Mouse (Mus musculus): ENCODE data around the gene Igf2bp2.

The Igf2bp2 gene

DNA sequence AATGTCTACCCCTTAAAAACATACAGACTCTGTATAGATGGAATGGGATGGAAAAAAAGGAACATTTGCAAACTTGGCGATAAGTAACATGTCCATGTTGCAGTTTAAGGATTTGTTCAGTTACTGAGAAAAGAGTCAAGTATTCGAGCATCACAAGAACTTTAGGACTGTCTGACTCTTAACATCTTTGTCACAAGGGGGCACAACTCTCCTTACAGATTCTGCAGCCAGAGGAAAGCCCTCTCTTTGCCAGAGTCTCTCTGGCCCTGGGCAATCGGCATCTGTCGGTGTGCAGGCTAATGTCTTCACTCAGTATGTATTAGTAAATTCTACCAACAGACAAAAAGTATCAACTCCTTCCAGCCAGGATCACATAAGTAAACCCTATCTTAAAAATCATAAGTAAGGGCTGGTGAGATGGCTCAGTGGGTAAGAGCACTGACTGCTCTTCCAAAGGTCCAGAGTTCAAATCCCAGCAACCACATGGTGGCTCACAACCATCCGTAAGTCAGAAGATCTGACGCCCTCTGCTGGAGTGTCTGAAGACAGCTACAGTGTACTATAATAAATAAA is 57.0 kb downstream of the Igf2bp2 start:
- DNase-seq (ENCODE audit: low spot score): no peak

DNA sequence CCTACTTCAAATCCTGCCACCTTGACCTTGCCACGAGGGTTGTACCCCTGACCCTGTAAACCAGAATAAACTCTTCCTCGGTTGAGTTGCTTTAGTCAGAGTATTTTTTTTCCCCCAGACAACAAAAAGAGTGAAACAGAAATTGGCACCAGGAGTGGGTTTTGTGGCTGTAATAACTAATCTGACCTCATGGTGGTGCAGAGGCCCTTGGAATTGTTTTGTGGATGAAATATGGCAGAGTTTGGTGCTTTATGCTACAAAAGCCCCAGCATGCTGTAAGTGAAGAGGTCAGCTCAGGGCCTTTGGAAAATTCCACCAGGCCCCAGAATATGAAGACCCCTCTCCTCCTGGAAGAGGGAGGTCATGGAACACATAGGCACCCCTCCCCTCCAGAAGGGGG is 63.0 kb downstream of the Igf2bp2 start:
- DNase-seq (ENCODE audit: low spot score): no peak

DNA sequence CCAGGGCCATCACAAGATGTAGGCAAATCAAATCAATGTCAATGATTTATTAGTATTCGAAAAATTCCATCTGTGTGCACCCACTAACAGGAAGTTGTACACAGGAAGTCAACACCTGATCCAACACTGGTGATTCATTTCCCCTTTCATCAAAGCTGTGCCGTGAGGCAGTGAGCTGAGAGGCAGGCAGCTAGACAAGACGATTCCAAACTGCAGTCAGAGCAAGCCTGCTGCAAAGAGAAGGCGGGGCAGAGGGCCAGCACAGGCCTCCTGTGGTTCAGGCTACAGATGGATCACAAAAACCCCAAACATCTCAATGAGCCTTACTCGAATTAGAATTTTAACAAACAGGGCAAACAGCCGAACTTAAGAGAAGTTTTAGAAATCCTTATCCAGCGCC is 65.4 kb downstream of the Igf2bp2 start:
- DNase-seq (ENCODE audit: low spot score): no peak

DNA sequence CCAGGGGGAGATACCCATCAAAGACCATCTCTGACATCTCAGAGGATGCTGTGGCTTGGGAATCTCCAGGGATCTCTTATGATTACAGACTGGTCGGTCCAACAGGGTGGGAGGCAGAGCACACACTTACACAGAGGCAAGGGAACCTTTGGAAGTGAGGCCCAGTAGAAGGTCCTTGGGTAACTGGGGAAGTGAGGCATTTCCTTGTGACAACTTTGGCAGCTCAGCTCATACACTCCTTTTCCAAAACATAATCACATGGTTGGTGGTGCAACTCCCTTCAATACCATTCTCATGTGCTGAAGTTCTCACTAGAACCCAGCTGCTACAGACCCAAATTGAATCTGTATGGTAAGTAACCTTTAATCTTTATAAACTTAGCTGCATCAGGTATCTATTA is 67.3 kb downstream of the Igf2bp2 start:
- no peak for DNase-seq (ENCODE audit: low spot score)

DNA sequence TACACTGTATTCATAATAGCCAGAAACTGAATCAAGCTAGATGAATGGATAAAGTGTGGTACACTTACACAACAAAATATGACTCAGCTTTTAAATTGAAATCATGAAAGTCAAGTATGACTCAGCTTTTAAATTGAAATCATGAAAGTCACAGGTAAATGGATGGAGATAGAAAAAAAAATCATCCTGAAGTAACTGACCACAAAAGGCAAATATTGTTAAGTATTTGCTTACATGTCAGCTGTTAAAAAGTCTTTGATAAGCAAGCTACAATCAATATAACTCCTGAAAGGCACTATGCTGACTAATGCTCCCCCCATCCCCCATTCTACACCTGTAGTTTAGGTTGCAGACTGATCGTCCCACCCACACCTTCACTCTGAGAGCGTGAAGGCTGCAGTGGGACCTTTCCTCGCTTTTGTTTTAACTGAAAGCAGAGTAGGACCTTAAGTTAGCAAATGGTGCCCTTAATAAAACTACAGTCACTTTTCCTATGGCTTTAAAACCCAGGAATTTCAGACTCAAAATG is 71.8 kb downstream of the Igf2bp2 start:
- no peak for DNase-seq (ENCODE audit: low spot score)

DNA sequence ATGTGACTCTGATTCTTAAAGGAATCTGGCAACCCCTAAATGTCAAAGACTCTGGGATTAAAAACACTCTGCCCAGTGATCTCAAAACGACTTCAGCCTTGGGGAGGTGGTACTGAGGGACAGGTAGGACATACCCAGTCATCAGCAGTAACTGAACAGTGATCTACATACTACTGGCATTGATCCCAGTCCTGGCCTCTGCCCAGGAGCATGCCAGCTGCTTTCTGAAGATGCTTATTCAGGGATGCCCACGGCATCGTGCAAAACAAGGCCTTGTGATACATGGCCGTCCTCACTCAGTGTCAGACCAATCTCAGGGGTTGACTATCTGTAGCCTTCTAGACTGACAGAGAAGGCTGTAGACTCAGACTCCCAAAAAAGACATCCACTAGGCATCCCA is 77.7 kb downstream of the Igf2bp2 start:
- DNase-seq (ENCODE audit: low spot score): no peak

DNA sequence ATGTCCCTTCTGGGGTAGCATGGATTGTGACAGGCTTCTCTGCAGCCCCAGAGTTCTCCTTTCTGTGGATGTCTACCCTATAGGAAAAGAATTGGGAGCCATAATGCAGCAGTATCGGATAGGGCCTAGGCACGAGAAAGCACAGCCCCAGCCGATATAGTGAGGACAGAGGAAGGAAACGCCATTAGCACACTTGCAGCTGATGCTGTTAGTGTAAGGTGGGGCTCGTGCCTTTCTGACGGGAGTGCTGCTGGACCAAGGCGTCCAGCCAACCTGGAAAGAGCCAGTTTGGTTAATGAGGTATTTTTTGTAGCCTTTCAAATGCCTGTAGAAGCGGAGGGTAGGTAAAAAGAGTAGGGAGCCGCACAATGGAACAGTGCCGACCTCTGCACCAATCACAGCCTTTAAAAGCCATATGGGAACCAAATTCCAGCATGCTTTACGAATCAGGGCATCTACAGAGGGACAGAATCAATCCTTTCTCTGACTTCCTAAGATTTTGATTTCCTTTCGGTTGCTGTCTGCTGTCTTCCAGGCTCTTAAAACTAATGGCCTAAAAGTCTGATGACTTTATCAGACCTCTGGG is 82.9 kb downstream of the Igf2bp2 start:
- DNase-seq (ENCODE audit: low spot score): no peak

DNA sequence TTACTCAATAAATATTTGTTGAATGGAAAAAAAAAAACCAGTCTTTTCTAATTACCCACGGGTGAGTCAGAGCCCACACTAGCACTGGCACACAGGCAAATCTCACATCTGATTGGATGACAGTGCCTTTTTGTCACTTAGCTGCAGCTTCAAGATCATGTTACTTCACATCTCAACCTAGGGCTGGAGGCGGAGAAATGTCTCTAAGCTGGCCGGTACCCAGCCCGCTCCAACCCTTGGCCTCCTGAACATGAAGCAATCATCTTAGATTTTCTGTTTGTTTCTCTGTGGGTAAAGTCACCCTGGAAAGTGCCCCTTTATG is 86.5 kb downstream of the Igf2bp2 start:
- DNase-seq (ENCODE audit: low spot score): no peak

DNA sequence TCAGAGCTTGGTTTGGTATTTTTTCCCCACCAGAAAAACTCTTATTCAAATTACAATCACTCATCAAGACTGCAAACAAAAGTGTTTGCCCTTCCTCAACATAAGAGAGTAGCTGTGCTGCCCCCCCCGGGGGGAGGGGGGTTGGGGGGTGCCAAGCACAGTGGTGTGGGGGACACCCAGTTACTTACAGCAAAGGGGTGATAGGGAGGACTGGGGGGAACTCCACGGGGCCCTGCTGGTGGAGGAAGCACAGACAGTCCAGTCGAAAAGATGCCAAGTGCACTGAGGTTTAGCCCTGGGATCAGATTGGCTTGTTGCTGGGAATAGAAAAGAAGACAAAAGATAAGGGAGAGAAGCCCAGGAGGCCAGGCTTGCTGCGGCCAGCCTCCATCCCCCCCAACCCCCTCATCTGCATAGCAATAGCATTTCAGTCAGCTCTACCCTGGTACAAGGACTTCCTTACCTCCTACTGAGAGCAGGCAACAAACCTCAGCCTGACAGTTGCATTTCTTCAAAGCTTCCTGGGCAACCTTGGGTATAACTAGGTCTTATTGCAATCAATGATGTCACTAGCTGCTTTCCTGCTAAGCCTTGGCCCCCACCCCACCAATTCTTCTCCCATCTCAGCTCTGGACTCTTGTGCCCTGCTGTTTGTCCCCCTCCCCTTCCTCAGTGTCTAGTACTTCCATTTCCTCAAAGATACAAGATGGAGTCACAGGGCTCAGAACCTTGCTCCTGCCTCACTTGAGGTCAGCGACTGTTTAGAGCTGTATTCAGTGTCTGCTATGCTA is 87.1 kb downstream of the Igf2bp2 start:
- DNase-seq (ENCODE audit: low spot score): no peak

DNA sequence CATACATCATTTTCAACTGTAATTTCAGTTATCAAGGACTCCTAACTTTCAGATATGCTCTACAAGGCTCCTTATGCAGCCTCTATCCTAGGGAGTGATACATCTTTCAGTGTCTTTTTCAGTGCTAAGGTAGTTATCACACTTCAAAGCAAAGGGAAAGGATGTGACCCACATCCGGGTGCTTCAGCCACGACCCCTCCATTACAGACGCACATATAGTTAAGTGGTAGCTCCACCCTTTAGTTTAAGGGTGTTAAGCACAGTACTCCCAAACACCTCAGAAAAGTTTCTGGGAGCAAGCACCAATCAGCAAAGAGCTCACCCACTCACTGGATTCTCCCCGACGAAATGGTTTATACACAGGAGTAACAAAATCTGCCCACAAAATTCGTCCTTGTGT is 88.0 kb downstream of the Igf2bp2 start:
- DNase-seq (ENCODE audit: low spot score): no peak

DNA sequence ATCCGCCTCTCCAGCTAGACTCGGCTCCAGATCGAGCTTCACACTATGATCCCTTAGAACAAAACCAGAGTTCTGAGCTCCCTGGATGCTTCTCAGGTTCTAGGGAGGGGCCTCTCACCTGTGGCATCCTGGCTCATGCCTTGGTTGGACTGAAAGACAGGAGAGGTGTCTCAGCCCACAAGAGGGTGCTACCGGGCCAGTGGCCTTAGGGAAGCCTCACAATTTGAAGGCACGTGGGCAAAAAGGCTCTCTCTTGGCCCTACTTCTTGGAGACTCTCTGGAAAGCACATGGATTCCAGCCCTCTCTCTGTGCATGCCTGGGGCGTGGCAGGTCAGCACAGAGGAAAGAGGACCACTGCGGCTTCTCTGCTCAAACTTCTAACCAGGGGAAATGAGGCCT is 91.7 kb downstream of the Igf2bp2 start:
- DNase-seq (ENCODE audit: low spot score): no peak

DNA sequence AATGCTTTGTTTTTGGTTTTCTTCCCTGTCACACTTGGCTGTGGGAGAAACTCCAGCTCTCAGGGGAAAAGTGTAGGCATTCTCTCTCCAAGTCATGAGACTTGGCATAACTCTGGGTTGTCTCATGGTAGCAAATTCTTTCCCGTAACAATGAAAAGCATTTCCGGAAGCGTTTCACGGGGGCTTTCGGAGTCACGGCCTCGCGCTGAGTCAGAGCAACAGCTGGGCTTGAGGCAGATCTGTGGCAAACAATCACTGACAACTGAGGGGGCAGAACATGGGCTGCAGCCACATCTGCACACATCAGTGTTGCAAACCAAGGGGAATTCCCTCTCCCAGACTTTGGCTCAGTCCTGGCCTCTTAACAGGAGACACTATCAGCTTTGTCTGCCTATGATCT is 95.7 kb downstream of the Igf2bp2 start:
- no peak for DNase-seq (ENCODE audit: low spot score)

DNA sequence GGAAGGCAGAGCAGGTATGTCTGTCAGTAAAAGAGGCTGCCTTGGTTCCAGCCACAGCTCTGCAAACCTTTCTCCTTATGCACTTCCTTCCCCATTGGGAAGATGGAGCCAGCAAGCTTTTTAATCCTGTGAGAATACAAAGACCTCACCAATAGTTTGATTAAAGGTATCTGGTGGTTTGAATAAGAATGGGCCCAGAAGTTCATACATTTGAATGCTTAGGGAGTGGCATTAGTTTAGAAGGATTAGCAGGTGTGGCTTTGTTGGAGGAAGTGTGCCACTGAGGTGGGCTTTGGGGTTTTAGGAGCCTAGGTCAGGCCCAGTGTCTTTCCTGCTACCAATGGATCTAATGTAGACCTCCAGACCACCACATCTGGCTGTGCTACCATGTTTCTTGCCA is 97.6 kb downstream of the Igf2bp2 start:
- no peak for DNase-seq (ENCODE audit: low spot score)

DNA sequence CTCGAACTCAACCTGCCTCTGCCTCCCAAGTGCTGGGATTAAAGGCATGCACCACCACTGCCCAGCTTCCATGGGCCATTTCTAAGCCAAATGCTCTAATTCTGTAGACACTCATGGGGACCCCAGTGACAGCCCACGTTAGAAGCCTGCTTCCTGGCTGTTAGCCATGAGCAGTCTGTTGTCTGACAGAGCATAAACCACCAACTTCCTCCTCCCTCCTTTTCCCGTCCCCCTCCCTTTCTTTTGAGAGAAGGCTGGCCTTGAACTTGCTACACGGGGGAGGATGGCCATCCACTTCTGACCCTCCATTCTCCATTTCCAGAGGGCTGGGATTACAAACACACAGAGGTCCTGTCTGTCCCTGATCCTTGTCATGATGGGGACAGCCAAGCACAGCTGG is 100.8 kb downstream of the Igf2bp2 start:
- no peak for DNase-seq (ENCODE audit: low spot score)

DNA sequence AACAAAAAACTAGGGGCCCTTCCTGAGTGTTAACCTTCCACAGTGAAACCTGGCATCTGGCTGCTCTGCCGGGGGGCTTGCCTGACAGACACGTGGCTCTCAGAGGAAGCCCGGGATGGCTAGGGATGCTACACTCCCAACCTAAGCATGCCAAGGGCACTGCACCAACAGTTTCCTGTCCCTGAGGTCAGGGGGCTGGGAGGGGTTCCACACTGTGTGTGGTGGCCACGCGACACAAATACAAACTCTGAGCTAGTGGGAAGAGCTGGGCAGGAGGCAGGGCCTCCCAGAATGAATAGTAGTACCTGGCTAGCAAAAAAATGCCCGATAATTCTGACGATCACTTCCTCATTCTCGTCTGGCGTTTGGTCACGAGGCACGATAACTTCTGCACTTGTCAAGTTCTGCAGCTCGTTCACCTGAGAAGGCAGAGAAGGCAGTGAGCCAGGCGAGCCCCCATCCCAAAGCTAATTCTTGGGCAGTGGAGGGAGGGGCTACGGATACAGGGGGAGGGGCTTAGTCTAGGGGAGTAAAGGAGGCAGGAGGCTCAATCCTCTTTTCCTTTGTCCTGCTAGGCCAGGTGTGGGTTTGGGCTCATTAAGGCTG is 101.4 kb downstream of the Igf2bp2 start:
- no peak for DNase-seq (ENCODE audit: low spot score)

DNA sequence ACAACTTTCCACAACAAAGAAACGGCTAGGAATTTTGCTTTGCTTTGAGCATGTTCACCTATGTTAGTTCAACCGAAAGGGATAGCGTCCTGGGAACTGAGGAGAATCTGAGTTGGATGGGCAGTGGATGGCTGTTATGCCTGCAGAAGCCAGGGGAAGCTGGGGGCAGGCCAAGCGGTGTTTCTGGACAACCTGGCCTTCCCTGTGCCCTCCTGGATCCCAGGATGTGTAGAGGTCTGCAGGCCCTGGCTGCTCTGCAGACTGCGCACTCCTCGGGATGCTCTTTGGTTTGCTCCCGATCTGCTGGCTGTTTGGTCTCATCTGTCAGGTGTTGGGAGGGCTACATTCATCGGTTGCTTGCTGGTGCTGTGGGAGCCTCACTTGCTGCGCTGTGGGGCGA is 102.7 kb downstream of the Igf2bp2 start:
- DNase-seq (ENCODE audit: low spot score): no peak

DNA sequence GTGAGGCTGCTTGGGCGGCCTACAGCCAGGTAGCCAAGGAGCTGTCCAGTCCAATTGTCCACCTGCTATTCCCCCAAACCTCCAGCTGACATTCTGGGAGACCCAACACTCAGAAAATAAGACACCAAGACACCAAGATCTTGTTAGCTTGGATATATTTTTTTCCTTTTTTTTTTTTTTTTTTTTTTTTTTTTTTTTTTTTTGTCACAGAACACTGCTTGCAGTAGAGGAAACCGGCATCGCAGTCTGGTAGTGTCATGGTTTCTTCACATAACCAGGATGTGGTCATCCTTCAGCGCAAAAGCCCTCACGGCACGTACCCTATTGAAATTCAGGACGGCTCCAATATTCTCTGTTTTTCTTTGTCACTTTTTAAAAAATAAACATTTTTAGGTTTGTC is 104.2 kb downstream of the Igf2bp2 start:
- no peak for DNase-seq (ENCODE audit: low spot score)

DNA sequence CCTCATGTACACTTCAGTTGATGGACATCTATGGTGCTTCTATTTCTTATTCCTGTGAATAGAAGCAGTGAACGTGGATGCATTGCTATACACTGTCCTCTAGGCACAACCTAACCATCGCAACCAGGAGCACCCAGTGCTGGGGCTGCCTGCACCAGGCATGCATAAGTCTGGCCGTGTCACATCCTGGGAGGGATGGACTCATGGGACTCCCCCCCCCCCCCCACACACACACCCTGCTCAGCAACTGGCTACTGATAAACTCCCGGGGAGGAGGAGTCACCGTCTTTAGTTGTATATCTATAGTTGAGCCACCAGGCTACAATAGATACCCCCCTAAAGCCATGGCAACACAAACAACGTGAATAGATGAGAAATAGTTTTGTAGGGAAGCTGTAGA is 105.6 kb downstream of the Igf2bp2 start:
- DNase-seq (ENCODE audit: low spot score): no peak

DNA sequence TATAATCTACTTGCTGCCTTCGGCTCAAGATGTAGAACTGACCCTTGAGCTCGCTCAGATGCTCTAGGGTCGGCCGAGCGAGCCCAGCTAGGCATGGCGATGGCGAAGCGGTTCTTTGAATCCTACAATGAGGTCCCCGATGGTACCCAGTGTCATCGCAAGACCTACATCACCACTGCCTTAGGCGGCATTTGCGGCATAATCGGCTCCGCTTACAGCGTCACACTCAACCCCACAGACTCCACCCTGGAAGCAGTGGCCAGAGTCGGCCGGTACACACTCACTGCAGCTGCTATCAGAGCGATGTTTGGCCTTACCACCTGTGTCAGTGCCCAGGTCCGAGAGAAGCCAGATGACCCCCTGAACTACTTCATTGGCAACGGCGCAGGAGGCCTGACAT is 109.7 kb downstream of the Igf2bp2 start:
- no peak for DNase-seq (ENCODE audit: low spot score)

DNA sequence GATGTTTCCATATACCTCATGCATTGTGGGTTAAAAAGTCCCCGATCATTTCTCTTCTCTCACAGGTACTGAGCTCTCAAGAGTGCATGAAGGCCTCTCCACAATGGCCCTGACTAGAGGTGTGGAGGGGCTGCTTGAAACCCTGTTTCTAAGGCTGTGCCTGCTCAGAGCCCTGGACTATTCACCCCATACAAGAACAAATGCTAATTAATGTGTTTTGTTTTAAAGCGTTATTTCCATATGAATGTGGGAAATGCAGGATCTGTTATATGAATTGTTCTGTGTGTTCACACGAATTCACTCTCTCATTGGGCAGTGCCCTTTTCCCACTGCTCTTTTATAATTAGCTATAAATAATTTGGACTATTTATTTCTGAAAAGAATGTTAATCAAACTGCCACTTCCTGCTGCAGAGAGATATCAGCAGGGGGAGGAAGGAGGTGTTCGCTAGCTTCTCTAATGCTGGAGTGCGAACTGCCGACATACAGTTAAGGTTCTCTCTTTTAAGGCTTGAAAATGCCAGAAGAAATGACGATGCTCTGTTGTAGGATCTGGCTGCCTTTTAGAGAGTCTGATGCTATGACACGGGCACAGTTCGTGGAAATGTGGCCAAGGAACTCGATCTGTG is 116.2 kb downstream of the Igf2bp2 start:
- no peak for DNase-seq (ENCODE audit: low spot score)

DNA sequence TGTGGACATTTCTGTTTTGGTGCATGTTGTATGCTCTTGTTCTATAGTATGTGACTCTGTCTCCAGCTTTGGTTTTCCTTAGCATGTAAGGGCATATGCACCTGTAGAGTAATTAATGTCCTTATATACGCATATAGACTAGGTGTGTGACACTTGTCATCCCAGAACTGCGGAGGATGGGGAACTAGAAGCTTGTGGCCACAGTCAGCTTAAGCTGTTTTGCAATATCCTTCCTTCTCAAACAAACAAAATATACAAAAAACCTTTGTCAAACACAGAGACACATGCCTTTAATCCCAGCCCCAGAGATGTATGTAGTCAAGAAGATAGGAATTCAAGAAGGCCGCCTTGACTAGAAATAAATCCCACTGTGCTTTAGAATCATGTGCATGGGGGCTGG is 117.2 kb downstream of the Igf2bp2 start:
- DNase-seq (ENCODE audit: low spot score): no peak

DNA sequence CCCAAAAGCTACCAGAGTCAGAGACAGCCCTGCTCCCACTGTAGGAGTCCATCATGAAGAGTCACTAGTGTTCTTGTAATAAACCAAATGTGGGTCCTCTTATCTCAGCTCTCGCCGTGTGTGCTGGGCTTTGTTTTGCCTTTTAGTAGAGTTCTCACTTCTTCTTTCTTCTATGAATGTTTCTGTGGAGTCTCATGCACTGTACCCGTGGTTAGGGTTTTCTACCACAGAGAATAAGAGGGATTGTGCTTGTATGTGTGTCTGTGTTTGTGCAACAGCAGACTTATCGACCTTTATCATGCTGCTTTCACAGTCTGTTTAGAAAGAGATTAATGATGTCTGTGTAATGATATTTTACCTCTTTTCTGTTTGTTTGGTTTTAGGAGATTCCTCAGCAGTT is 119.3 kb downstream of the Igf2bp2 start:
- DNase-seq (ENCODE audit: low spot score): no peak

DNA sequence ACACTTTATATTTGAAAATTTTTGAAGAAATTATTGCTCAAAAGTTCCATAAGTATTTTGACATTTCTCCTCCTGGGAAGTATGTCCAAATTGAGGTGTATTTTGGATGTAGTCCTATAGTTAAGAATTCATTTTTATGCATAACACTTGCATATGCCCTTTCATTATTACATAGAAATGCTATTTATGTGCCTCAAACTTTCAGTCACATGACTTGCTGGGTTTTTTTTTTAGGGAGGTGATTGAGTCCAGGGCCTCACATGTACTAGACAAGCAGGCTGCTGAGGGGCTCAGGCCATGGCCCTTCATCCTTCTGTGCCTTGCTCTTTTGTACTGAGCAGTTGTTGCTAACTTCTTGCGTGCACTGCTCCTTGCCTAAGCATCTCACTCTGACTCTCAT is 123.1 kb downstream of the Igf2bp2 start:
- no peak for DNase-seq (ENCODE audit: low spot score)

All from ovary, postnatal 14 days (tissue).